Mouse (Mus musculus): ENCODE results near the gene Hnf1a. TPM values are rescaled to one million over a fixed set of nuclear protein-coding genes. Genes with fewer than 3 reads are reported as not detected.

Hnf1a gene
- total RNA-seq (2021) = not detected
- long read RNA-seq, experiment 1 = 0 reads
- long read RNA-seq, experiment 2, partial matches to known transcripts = 0 of 1 reads
- long read RNA-seq, experiment 2, other reads (novel, unspliced or antisense) = 1 of 1 reads

- DNase-seq (ENCODE audit: low spot score in 2 of 2) = no peak
Measured at GRCm38 (mm10) chr5:114970824-114971227, at the start of gene Hnf1a. Gene Hnf1a (minus strand): TSS chr5:114971094.

GRCm38 (mm10) chr5:115018813-115019212, 47.9 kb upstream of the Hnf1a start:
- DNase-seq (ENCODE audit: low spot score in 2 of 2) = no peak

GRCm38 (mm10) chr5:115018270-115018669, 47.4 kb upstream of the Hnf1a start:
- DNase-seq (ENCODE audit: low spot score in 2 of 2) = no peak

- DNase-seq (ENCODE audit: low spot score in 2 of 2) = no peak
Measured at GRCm38 (mm10) chr5:115015121-115015520, 44.2 kb upstream of the Hnf1a start.

GRCm38 (mm10) chr5:115014570-115014969, 43.7 kb upstream of the Hnf1a start:
- DNase-seq (ENCODE audit: low spot score in 2 of 2) = no peak

GRCm38 (mm10) chr5:115013436-115013835, 42.5 kb upstream of the Hnf1a start:
- no peak for DNase-seq (ENCODE audit: low spot score in 2 of 2)

GRCm38 (mm10) chr5:115011519-115012261, 40.8 kb upstream of the Hnf1a start:
- peak; percentile 47 to 70 for DNase-seq (ENCODE audit: low spot score in 2 of 2)

GRCm38 (mm10) chr5:115011217-115011518, 40.3 kb upstream of the Hnf1a start:
- DNase-seq (ENCODE audit: low spot score in 2 of 2) = no peak

GRCm38 (mm10) chr5:115010577-115011216, 39.8 kb upstream of the Hnf1a start, which contains the start of gene Sppl3:
Gene Sppl3 (plus strand): TSS chr5:115011137.
- peak; percentile 96 to 97 for DNase-seq (ENCODE audit: low spot score in 2 of 2)

GRCm38 (mm10) chr5:115009961-115010360, 39.1 kb upstream of the Hnf1a start:
- no peak for DNase-seq (ENCODE audit: low spot score in 2 of 2)

GRCm38 (mm10) chr5:115009143-115009542, 38.2 kb upstream of the Hnf1a start:
- no peak for DNase-seq (ENCODE audit: low spot score in 2 of 2)

- DNase-seq (ENCODE audit: low spot score in 2 of 2) = no peak
Measured at GRCm38 (mm10) chr5:115008307-115008706, 37.4 kb upstream of the Hnf1a start.

- DNase-seq (ENCODE audit: low spot score in 2 of 2) = no peak
Measured at GRCm38 (mm10) chr5:115007768-115008167, 36.9 kb upstream of the Hnf1a start.

GRCm38 (mm10) chr5:115003224-115003873, 32.5 kb upstream of the Hnf1a start:
- no peak for DNase-seq (ENCODE audit: low spot score in 2 of 2)

- DNase-seq (ENCODE audit: low spot score in 2 of 2) = no peak
Measured at GRCm38 (mm10) chr5:115002781-115003180, 31.9 kb upstream of the Hnf1a start.

GRCm38 (mm10) chr5:115001464-115001863, 30.6 kb upstream of the Hnf1a start:
- no peak for DNase-seq (ENCODE audit: low spot score in 2 of 2)

- no peak for DNase-seq (ENCODE audit: low spot score in 2 of 2)
Measured at GRCm38 (mm10) chr5:115000503-115000902, 29.6 kb upstream of the Hnf1a start.

GRCm38 (mm10) chr5:114997327-114997726, 26.4 kb upstream of the Hnf1a start:
- no peak for DNase-seq (ENCODE audit: low spot score in 2 of 2)

GRCm38 (mm10) chr5:114996447-114996846, 25.6 kb upstream of the Hnf1a start:
- no peak for DNase-seq (ENCODE audit: low spot score in 2 of 2)

GRCm38 (mm10) chr5:114985074-114985473, 14.2 kb upstream of the Hnf1a start:
- no peak for DNase-seq (ENCODE audit: low spot score in 2 of 2)

- no peak for DNase-seq (ENCODE audit: low spot score in 2 of 2)
Measured at GRCm38 (mm10) chr5:114982001-114982400, 11.1 kb upstream of the Hnf1a start.

GRCm38 (mm10) chr5:114980122-114980748, 9.3 kb upstream of the Hnf1a start:
- no peak for DNase-seq (ENCODE audit: low spot score in 2 of 2)
